Mouse (Mus musculus) left cerebral cortex, postnatal 14 days (tissue): Measurements from ENCODE around the gene 2310002L09Rik. TPM values are rescaled to one million over a fixed set of nuclear protein-coding genes. Genes with fewer than 3 reads are reported as not detected.
"Not testable (repeated sequence)": the region's sequence is repeated elsewhere in the genome, so short reads cannot be mapped to it uniquely, and the experiment has no call there.

Experiments
- DNase-seq, 2 experiments: peaks; one replicate each; pipeline ENCODE4 v3.0.0; 2021 to 2022; ENCODE audit warnings: low spot score in 2 of 2, mixed read lengths in 1 of 2
- intact Hi-C: fragments of 180-260 bp; cut with DNase I; formaldehyde crosslinking; loops from one replicate; pipeline ENCODE4 v1.15.1; 2025
- long read RNA-seq, 2 experiments: library from polyadenylated mRNA; stranded (forward); transcript quantifications; one replicate each; pipeline ENCODE4 v2.0.0; 2021
- total RNA-seq, 2 experiments: library from RNA; stranded (reverse); gene quantifications; 2 replicates each; pipeline ENCODE4 v1.2.3; 2021

The 2310002L09Rik gene
- total RNA-seq, result not detected
- long read RNA-seq, experiment 1, result 0 reads
- long read RNA-seq, experiment 2, result 0 reads

GRCm38 (mm10) chr4:73950375-73950896 is at the start of gene 2310002L09Rik:
2310002L09Rik (minus strand) TSS chr4:73950846.
- DNase-seq, result no peak
- intact Hi-C loops, result no loop called here

- DNase-seq, result no peak
- intact Hi-C loops, result no loop called here
Observed at GRCm38 (mm10) chr4:73980454-73980853, 29.8 kb upstream of the 2310002L09Rik start.

GRCm38 (mm10) chr4:73920660-73921059 is 30.0 kb downstream of the 2310002L09Rik start, which contains the start of gene Gm11756:
Gm11756 (minus strand) TSS chr4:73920760.
- intact Hi-C loops, DNase-seq: not testable (repeated sequence)

- intact Hi-C loops, DNase-seq: not testable (repeated sequence)
Observed at GRCm38 (mm10) chr4:73905853-73906252, 44.8 kb downstream of the 2310002L09Rik start, which contains the start of gene Gm13871. Gm13871 (minus strand) TSS chr4:73905953.

GRCm38 (mm10) chr4:73891012-73891411 is 59.6 kb downstream of the 2310002L09Rik start, which contains the start of gene Gm11757:
Gm11757 (minus strand) TSS chr4:73891112.
- intact Hi-C loops, DNase-seq: not testable (repeated sequence)

Other genes starting within 250 kb of the 2310002L09Rik start
- gene Rasef, start 159.9 kb downstream of the 2310002L09Rik start, total RNA-seq, result under 1 TPM in 1 of 2 experiments, not detected in 1; 0.13 TPM
- gene Gm11758, start 74.6 kb downstream of the 2310002L09Rik start, total RNA-seq, result not detected
- gene Gm11757, start 59.7 kb downstream of the 2310002L09Rik start, total RNA-seq, result not detected
- not detected for gene Gm13871, start 44.9 kb downstream of the 2310002L09Rik start, total RNA-seq
- gene Gm11756, start 30.1 kb downstream of the 2310002L09Rik start, total RNA-seq, result not detected
- gene Frmd3, start 62.6 kb upstream of the 2310002L09Rik start, total RNA-seq, result 10 to 100 TPM; 12.5 to 14.3 TPM